ENCODE assay signal across 7 mouse cellular contexts in genomic region chr15:25844013-25844570, GRCm38 (mm10). TPM values are rescaled to one million over a fixed set of nuclear protein-coding genes. Genes with fewer than 3 reads are reported as not detected.
DNase-seq lines count a peak whose midpoint lies in the region; ATAC-seq lines count a peak whose summit lies in the region.

No protein-coding gene starts in this region.

- no peak for ATAC-seq in megakaryocyte, adult 5-6 weeks (ENCODE audit: poor library complexity, severe bottlenecking)
- ATAC-seq in forebrain, embryonic 14.5 days: no peak
- ATAC-seq in stomach, embryonic 16.5 days (ENCODE audit: insufficient read depth, low FRiP score): no peak

- no peaks in the 10 kb centered on the region for H3K36me3 ChIP-seq in megakaryocyte, embryonic 14.5 days (replicated peaks; ENCODE audit: low read length)
- no peaks in the 10 kb centered on the region for H3K36me3 ChIP-seq in forebrain, embryonic 14.5 days (ENCODE audit: control insufficient read depth, insufficient read depth, low read length)
- H3K36me3 ChIP-seq in stomach, embryonic 16.5 days (ENCODE audit: control insufficient read depth, insufficient read depth, low read length): no peaks in the 10 kb centered on the region

- DNase-seq in forebrain, embryonic 14.5 days (ENCODE audit: low spot score): peak; percentile 2
- peak; percentile 19 to 42 for DNase-seq in kidney, postnatal 4 days
- no peak for DNase-seq in layer of hippocampus, adult 8-10 months (ENCODE audit: low spot score in 2 of 2)
- no peak for DNase-seq in yolk sac, embryonic 10.5 days (ENCODE audit: low spot score)

- peak overlapping the region; percentile 83 for H3K9ac ChIP-seq in forebrain, embryonic 14.5 days (ENCODE audit: low read length)
- peak overlapping the region; percentile 83; the same call in 1 of the 2 replicates for H3K9ac ChIP-seq in stomach, embryonic 16.5 days (ENCODE audit: low read length)

- H3K27ac ChIP-seq in forebrain, embryonic 14.5 days (ENCODE audit: low read depth, low read length): no peak overlapping the region
- no peak overlapping the region for H3K27ac ChIP-seq in stomach, embryonic 16.5 days (ENCODE audit: low read length)

- H3K27me3 ChIP-seq in megakaryocyte, embryonic 14.5 days (replicated peaks): peaks cover 40% of the 10 kb centered on the region
- peaks cover 4% of the 10 kb centered on the region; the same call in 1 of the 2 replicates for H3K27me3 ChIP-seq in forebrain, embryonic 14.5 days (replicated peaks; ENCODE audit: control insufficient read depth, insufficient read depth, low read length)
- H3K27me3 ChIP-seq in stomach, embryonic 16.5 days (ENCODE audit: control insufficient read depth, insufficient read depth, low read length): peaks cover 15% of the 10 kb centered on the region; the same call in 1 of the 2 replicates

- WGBS in forebrain, embryonic 14.5 days: 14% methylated on average over 11 of the region's 11 CpGs
- WGBS in stomach, embryonic 16.5 days: 20% methylated on average over 11 of the region's 11 CpGs

- H3K4me3 ChIP-seq in megakaryocyte, embryonic 14.5 days (replicated peaks): peak overlapping the region; percentile 92
- H3K4me3 ChIP-seq in forebrain, embryonic 14.5 days (ENCODE audit: low read depth, low read length): peak overlapping the region; percentile 78
- H3K4me3 ChIP-seq in stomach, embryonic 16.5 days (replicated peaks; ENCODE audit: low read length): peak overlapping the region; percentile 78

- H3K4me2 ChIP-seq in forebrain, embryonic 14.5 days (ENCODE audit: low read length): peak overlapping the region; percentile 91
- peak overlapping the region; percentile 84 for H3K4me2 ChIP-seq in stomach, embryonic 16.5 days (ENCODE audit: low read depth, low read length)

- peaks cover 5% of the 10 kb centered on the region; the same call in 1 of the 2 replicates for H3K9me3 ChIP-seq in megakaryocyte, embryonic 14.5 days
- no peaks in the 10 kb centered on the region; the same call in 1 of the 2 replicates for H3K9me3 ChIP-seq in forebrain, embryonic 14.5 days (replicated peaks; ENCODE audit: control insufficient read depth, low read length)
- H3K9me3 ChIP-seq in stomach, embryonic 16.5 days (replicated peaks; ENCODE audit: control insufficient read depth, low read length): no peaks in the 10 kb centered on the region

- peaks cover 17% of the 10 kb centered on the region for H3K4me1 ChIP-seq in megakaryocyte, embryonic 14.5 days
- peaks cover 5% of the 10 kb centered on the region for H3K4me1 ChIP-seq in forebrain, embryonic 14.5 days (ENCODE audit: control insufficient read depth, insufficient read depth, low read length)
- H3K4me1 ChIP-seq in stomach, embryonic 16.5 days (ENCODE audit: control insufficient read depth, insufficient read depth, low read length): peaks cover 9% of the 10 kb centered on the region; the same call in 1 of the 2 replicates

RNA-seq across cellular contexts. Expression of gene Retreg1, which starts 1.1 kb away (rescaled TPM):
- 1.4 TPM in 1 of 2 replicates, not detected in the other for polyA plus RNA-seq in megakaryocyte, embryonic 14.5 days (2012; ENCODE audit: insufficient read depth, low replicate concordance)
- 26.1 and 26.7 TPM in 2 replicates for total RNA-seq in megakaryocyte, adult 5-6 weeks (2015)
- total RNA-seq in megakaryocyte, adult 5-6 weeks (2017): 22.3 and 23.1 TPM in 2 replicates
- polyA plus RNA-seq in forebrain, embryonic 14.5 days (2014; fragmentation: Nextera tagmentation; extraction: Ambion mirVana): 6.7 and 8.1 TPM in 2 replicates
- 19.5 and 19.7 TPM in 2 replicates for polyA plus RNA-seq in stomach, embryonic 16.5 days (2015; fragmentation: Nextera tagmentation; extraction: Ambion mirVana)
- 10 to 100 TPM; 33.9 to 36.7 (median 35.5) TPM for total RNA-seq in layer of hippocampus, adult 8-10 months (2022)

Comparison
In these comparisons a context has a peak if more than half of its experiments do, and no peak if none do; other contexts are left out.
1. DNase-seq: peak in forebrain, embryonic 14.5 days (single experiment) and kidney, postnatal 4 days (2 of 2); none in layer of hippocampus, adult 8-10 months (0 of 2) and yolk sac, embryonic 10.5 days (single experiment).
2. Peak in every context shown above with its lines, with median percentiles within 50 percentile points of each other: H3K4me3 ChIP-seq.